Mouse (Mus musculus): ENCODE data around the gene Tnf.

Tnf gene

DNA sequence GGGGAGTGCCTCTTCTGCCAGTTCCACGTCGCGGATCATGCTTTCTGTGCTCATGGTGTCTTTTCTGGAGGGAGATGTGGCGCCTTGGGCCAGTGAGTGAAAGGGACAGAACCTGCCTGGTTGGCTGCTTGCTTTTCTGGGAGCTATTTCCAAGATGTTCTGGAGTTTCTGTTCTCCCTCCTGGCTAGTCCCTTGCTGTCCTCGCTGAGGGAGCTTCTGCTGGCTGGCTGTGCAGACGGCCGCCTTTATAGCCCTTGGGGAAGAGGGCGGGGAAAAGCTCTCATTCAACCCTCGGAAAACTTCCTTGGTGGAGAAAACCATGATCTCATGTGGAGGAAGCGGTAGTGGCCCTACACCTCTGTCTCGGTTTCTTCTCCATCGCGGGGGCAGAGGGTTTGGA, at the start of gene Tnf:
Gene Tnf, minus strand, starts transcription at position 221 of the 400 bp plus-strand sequence.
- DNase-seq (ENCODE audit: extremely low spot score, low read depth, low spot score): no peak

DNA sequence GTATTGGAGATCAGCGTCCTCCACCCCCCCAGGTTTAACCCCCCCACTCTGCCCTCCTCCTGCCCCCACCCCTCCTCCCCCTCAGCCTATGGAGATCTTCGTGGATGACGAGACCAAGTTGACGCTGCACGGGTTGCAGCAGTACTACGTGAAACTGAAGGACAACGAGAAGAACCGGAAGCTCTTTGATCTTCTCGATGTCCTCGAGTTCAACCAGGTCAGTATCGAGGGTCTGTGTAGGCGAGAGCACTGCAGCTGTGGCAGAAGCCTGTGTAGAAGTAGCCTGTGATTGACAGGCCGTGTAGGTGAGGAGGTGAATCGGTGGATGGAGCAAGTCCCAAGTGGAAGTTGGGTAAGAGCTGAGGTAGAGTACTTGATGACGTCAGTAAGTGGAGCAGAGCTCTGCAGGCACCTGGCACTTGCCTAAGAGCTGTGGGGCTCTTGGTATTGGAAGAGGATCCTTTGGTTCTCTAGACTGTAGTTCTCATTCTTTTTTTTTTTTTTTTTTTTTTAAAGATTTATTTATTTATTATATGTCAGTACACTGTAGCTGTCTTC, 49.4 kb upstream of the Tnf start:
- no peak for DNase-seq (ENCODE audit: extremely low spot score, low read depth, low spot score)

- DNase-seq (ENCODE audit: extremely low spot score, low read depth, low spot score): no peak
These were observed 48.7 kb upstream of the Tnf start for GRCm38 (mm10) chr17:35250348-35251120.

DNA sequence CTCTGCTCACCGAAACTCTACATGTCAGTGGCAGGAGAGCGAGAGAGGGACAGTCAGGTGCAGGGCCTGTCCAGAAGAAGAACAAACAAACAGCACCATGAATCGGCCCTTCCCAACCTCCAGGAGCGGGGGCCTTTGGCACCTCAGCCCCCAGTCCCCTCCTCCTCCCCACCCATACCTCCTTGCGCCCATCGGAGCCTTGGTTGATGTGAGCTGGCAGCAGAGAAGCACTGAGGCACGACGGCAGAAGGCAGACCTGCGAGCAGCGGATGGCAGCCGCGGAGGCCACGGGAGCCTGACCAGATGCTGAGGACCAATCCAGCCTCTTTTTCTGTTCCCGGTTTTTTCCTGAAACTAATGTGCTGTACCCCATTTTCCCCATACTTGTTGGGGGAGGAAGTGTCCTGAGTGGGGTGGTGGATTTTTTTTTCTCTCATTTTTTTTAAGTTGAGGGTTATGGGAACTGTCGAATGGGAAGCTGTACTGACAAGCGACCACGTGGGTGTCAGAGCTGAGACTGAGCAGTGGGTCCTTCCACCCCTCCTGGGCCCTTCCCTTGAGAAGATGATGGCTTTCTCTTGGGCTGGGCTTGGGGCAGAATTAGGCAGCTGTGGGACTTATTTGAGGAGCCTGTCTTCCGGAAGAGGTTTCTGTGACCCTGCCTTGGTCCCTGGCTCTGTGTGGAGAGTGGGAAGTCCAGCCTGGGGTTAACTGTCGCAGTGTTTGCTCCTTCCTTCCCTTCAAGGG, 47.8 kb upstream of the Tnf start:
- no peak for DNase-seq (ENCODE audit: extremely low spot score, low read depth, low spot score)

GRCm38 (mm10) chr17:35248986-35249385, 47.2 kb upstream of the Tnf start:
- no peak for DNase-seq (ENCODE audit: extremely low spot score, low read depth, low spot score)

GRCm38 (mm10) chr17:35247144-35247543, 45.3 kb upstream of the Tnf start:
- DNase-seq (ENCODE audit: extremely low spot score, low read depth, low spot score): no peak

DNA sequence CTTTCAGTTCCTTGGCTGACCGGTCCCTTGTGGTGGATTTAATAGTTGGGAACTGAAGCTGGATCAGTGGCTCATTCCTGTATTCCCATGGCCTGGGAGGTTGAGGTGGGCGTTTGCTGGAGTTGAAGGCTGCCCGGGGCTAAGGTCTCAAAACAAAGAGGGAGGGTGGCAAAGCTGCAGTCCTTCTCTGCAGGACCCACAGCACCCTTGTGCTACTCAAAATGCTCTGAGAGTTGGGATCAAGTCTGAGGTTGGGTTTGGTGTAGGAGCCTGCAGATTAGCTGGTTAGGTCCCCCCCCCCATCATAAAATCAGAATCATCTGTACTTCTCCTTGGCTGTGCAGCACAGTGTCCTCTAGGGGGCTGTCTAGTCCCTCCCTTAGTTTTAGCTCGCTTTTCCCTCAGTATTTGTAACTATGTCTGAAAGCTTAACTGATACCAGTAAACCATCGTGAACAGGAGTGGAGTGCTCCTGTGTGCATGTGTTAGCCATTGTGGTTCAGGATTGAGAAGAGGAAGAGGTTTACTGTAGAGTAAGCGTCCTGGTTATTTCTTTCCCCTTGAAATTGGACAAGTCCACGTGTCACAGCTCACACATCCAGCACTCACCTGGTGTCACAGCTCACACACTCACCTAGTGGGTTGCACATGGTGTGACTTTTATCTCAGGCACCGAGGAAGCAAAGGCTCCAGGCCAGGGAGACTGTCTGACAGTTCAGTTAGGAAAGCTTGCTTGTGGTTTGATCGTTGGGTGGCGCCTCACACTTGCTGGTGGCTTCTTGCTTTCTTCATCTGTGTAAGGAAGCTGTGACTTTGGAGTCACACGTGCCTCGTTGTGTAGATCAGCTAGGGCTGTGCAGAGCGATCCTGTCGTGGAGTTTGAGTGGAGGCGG, 44.2 kb upstream of the Tnf start:
- no peak for DNase-seq (ENCODE audit: extremely low spot score, low read depth, low spot score)

- DNase-seq (ENCODE audit: extremely low spot score, low read depth, low spot score): no peak
These were observed 43.2 kb upstream of the Tnf start for GRCm38 (mm10) chr17:35244999-35245398.

- DNase-seq (ENCODE audit: extremely low spot score, low read depth, low spot score): no peak
These were observed 41.3 kb upstream of the Tnf start for GRCm38 (mm10) chr17:35243086-35243485.

GRCm38 (mm10) chr17:35242015-35242941, 40.5 kb upstream of the Tnf start:
- no peak for DNase-seq (ENCODE audit: extremely low spot score, low read depth, low spot score)

DNA sequence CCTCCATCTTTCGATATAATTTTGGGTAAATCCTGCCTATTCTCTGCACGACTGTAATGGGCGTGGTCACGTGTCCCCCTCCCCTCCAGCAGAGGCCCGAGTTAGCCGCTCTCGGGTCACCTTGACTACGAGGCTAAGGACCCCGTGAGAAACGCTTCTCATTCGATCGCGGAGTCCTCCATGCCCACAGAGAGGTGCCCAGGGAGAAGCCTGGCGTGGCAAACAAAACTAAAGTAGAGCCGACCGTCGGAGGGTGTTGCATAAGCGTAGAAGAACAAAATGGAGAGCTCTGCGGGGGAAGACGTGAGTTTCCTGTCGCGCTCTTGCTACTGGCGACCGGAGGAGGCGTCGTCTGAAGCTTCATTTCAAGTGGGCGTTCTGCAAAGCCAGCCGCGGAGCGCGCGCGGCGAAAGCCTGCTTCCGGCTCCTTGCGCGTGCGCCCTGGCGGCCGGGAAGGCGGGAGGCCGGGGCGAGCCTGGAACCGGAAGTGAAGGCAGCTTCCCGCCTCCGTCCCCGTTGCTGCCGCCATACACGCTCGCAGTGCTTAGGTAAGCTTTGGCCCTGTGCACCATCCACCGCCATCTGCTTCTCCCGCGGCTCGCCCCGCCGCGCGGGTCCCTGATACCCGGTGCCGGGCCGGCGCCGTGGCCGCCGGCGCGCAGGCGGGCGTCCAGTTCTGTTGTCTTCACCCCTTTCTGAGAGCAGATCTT, 39.7 kb upstream of the Tnf start, which contains the start of gene Ddx39b:
Gene Ddx39b, plus strand, starts transcription at position 442 of the 710 bp plus-strand sequence.
- peak; percentile 89 for DNase-seq (ENCODE audit: extremely low spot score, low read depth, low spot score)

DNA sequence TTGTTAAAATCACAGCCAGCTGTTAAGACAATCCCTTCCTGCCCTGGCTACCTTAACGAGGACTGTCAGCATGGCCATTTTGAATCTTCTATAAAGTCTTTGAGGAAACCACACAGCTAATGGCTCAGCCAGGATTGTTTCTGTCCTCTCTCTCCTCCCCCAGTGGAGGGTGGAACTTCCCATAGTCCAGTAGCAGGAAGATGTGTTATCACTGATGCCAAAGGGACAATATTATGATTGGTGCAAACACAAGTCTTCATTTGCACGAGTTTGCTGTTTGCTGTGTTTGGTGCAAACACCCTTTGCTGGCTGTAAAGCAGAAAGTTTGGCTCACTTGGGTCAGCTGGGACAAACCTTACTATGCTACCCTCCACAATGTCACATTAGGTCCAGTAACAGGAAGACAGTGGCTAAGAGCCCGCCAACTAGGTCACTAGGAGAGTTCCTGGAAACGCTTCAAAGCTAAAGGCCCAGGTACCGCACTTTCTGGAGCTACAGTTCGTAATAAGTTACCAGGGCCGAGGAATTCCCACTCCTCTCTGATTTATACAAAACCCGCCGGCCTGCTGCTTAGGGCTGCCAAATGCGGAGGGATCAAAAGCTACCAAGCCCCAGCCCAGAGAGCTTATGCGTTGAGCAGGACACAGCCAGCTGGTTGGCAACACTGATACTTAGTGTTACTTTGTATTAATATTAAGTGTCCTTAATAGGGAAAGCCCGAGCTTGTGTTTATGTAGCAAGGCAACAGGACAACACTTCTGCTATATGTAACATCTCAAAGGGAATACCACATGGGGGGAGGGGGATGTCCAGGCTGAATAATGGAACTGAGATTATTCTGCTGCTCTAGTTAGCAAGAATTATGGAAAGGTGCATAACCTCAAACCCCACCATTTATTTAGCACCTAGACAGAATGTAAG, 38.8 kb upstream of the Tnf start:
- no peak for DNase-seq (ENCODE audit: extremely low spot score, low read depth, low spot score)

DNA sequence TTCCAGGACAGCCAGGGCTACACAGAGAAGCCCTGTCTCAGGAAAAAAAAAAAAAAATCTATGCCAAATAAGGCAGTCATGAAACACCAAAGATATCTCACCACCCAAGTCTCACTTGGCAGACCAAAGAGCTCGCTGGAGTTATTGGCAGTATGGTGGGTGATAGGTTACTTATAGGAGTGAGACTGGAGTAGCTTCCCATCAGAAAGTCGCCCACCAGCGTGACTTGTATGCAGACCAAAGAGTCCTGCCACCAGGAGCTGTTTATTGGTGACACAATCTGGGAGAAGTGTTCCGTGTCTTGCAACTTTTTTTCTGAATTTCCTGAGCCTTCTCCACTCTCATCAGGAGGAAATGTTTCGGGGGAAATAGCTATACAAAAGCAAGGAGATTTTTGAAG, 37.9 kb upstream of the Tnf start:
- DNase-seq (ENCODE audit: extremely low spot score, low read depth, low spot score): no peak

GRCm38 (mm10) chr17:35237504-35237903, 35.7 kb upstream of the Tnf start:
- no peak for DNase-seq (ENCODE audit: extremely low spot score, low read depth, low spot score)

DNA sequence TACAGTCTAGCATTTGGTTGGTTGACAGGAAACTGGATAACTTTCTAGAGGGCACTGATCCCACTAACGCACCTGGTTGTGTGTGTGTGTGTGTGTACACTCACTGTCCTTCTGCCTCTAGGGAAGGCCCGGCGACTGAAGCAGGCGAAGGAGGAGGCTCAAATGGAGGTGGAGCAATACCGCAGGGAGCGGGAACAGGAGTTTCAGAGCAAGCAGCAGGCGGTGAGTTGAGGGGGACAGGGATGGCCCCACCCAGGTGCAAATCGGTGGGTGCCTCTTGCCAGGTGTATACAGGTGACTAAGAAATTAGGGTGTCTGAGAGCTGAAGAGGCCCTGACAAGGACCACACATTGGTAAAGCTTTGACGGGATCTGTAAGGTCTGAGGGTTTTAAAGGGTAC, 35.2 kb upstream of the Tnf start:
- no peak for DNase-seq (ENCODE audit: extremely low spot score, low read depth, low spot score)

- DNase-seq (ENCODE audit: extremely low spot score, low read depth, low spot score): peak; percentile 69
These were observed 34.6 kb upstream of the Tnf start for GRCm38 (mm10) chr17:35236390-35236746.

- DNase-seq (ENCODE audit: extremely low spot score, low read depth, low spot score): peak; percentile 77
These were observed 34.0 kb upstream of the Tnf start, which contains the start of gene Nfkbil1 for GRCm38 (mm10) chr17:35235614-35236389. Gene Nfkbil1 (minus strand): TSS chr17:35235792.
